Mouse (Mus musculus) limb, embryonic 10.5 days (tissue): ENCODE results near the gene Usp34. TPM values are rescaled to one million over a fixed set of nuclear protein-coding genes. Genes with fewer than 3 reads are reported as not detected.
"Not testable (repeated sequence)": the region's sequence is repeated elsewhere in the genome, so short reads cannot be mapped to it uniquely, and the experiment has no call there.

Source experiments
- DNase-seq: peaks from one replicate; pipeline ENCODE4 v3.0.0-alpha.2; 2017; ENCODE audit warnings: low spot score
- H3K27ac ChIP-seq: fragments of 300-500 bp; sonication (generic); 2 replicates; pipeline ENCODE4 v1.5.1; 2016; ENCODE audit warnings: mild to moderate bottlenecking
- H3K27me3 ChIP-seq: fragments of 300-500 bp; sonication (generic); 2 replicates; pipeline ENCODE4 v1.6.1; 2016; ENCODE audit warnings: low read depth, mild to moderate bottlenecking; ENCODE audit not compliant: poor library complexity, severe bottlenecking
- H3K36me3 ChIP-seq: fragments of 300-500 bp; sonication (generic); 2 replicates; pipeline ENCODE4 v1.6.1; 2016; ENCODE audit warnings: mild to moderate bottlenecking, moderate library complexity
- H3K4me1 ChIP-seq: fragments of 300-500 bp; sonication (generic); 2 replicates; pipeline ENCODE4 v1.6.1; 2016
- H3K4me3 ChIP-seq: fragments of 300-500 bp; sonication (generic); 2 replicates; pipeline ENCODE4 v1.5.1; 2016; ENCODE audit warnings: mild to moderate bottlenecking, moderate library complexity
- H3K9me3 ChIP-seq: fragments of 300-500 bp; sonication (generic); replicated peaks from 2 replicates; pipeline ENCODE4 v1.6.1; 2016; ENCODE audit warnings: mild to moderate bottlenecking
- WGBS: fragments of 180-500 bp; shearing (Covaris S2); methylation state at CpG from one replicate; pipeline ENCODE4 v1.1.7; 2016; 5-methylcytosine and 5-hydroxymethylcytosine counted together
- polyA plus RNA-seq: library from polyadenylated mRNA; unstranded; fragments of >200 nt; fragmentation: Nextera tagmentation; extraction: Ambion mirVana; gene quantifications from 2 replicates; pipeline ENCODE4 v1.2.1, GENCODE M21; 2016

Gene Usp34
- 23.2 and 25.9 TPM in 2 replicates for polyA plus RNA-seq

DNA sequence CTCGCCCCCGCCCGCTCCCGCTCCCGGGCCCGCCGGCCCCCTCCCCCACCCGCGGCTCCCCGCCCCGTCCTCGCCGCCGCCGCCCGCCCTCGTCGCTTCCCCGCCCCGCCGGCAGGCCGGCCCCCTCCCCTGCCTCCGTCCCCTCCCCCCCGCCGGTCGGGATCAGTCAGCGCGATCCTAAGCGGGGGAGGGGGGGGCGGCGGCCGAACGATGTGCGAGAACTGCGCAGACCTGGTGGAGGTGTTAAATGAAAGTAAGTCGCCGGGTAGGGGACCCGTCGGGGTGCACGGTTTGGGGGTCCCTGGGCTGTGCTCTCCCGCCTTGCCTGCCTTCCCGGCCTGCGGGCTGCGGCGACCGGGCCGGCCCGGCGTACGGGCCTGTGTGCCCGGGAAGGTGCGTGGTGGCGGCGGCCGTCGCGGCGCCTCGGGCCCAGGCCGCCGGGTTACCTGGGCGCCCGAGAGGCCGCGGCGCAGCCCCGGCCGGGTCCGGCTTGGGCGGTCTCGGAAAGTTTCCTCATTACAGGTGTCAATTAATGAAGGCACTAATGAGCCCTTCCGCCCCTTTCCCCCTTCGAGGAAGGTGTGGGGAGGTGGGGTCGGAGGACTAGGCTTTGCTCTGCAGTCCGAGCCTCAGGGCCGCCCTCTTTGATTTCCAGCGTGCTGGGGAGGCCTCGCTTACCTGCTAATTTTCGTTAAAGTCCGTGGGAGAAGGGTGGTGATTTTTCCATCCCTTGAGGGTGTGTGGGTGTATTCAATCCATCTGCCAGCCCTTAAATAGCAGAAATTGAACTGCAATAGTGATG is at the start of gene Usp34:
TSS of gene Usp34 (plus strand) at position 132 of the 802 bp plus-strand sequence.
- H3K4me3 ChIP-seq, result peak within 1 kb of the TSS; percentile 87
- under 1% methylated on average over 70 of the region's 80 CpGs for WGBS
- H3K27me3 ChIP-seq, result no peaks in the 10 kb centered on the region
- DNase-seq, result peak; percentile 83
- H3K36me3 ChIP-seq, result peaks cover 17% of the 10 kb centered on the region
- H3K27ac ChIP-seq, result peak within 1 kb of the TSS; percentile 98
- peaks cover 10% of the 10 kb centered on the region for H3K4me1 ChIP-seq
- no peaks in the 10 kb centered on the region for H3K9me3 ChIP-seq

DNA sequence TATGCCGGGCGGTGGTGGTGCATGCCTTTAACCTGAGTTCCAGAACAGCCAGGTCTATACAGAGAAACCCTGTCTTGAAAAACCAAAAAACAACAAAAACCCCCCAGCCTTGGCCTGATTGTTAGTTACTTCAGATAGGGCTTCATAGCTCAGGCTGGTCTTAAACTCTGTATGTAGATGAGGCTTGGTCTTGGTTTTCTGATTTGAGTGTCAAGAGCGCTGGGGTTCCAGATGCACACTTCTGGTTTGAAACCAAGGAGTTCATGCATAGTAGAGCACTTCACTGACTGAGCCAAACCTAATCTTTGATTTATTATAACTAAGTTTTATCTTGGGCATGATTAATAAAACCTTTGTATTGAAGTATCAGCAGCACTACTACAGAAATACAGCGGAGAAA is 47.6 kb upstream of the Usp34 start:
- Histone ChIP-seq H3K4me1 (peaks cover 19% of the 10 kb centered on the region; the same call in 1 of the 2 replicates), H3K27me3 (no peaks in the 10 kb centered on the region), H3K4me3 (peak overlapping the region; percentile 97), H3K9me3 (no peaks in the 10 kb centered on the region), H3K27ac (no peak overlapping the region), H3K36me3 (peaks cover 54% of the 10 kb centered on the region)
- 94% methylated on average over 4 of the region's 4 CpGs for WGBS
- no peak for DNase-seq

DNA sequence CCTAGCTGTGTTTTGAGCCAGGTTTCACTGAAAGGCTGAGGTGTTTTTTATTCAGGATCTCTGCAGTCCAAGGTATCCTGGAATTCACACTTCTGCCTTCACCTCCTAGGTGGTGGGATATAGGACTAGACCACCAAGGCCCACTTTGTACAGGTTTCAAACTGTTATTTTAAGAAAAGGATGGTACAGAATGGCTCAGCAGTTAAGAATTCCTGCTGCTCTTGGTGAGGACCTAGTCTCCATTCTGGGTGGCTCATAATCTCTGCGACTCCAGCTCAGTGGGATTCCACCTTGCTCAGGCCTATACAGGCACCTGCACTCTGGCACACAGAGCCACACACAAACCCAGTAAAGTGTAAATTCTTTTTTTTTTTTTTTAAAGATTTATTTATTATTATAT is 47.2 kb upstream of the Usp34 start:
- WGBS, result 83% methylated on average over 1 of the region's 1 CpGs
- peaks cover 58% of the 10 kb centered on the region for H3K36me3 ChIP-seq

DNA sequence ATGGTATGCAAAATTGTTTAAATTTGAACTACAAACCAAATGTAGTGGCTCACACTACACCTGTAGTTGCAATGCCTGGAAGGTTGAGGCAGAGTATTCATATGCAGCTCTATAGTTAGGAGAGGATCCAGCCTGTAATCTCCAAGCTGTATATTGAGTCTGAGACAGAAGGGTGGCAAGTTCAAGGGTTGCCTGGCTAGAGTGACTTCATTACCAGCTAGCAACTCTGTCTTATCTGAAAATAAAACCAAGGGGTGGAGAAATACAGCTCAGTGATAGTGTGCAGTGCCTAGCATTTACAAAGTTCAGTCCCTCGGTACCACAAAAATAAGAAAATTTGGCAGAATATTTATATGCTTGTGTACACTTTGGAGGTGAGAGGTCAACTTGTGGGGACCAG is 46.5 kb upstream of the Usp34 start:
- 98% methylated on average over 1 of the region's 1 CpGs for whole genome bisulfite sequencing
- Histone ChIP-seq H3K27ac (no peak overlapping the region), H3K4me3 (no peak overlapping the region), H3K4me1 (peaks cover 16% of the 10 kb centered on the region; the same call in 1 of the 2 replicates), H3K36me3 (peaks cover 65% of the 10 kb centered on the region), H3K27me3 (no peaks in the 10 kb centered on the region), H3K9me3 (no peaks in the 10 kb centered on the region)
- no peak for DNase-seq

More for the DNA sequence above, 47.2 kb upstream of the Usp34 start:
- Histone ChIP-seq H3K27me3 (no peaks in the 10 kb centered on the region), H3K9me3 (no peaks in the 10 kb centered on the region), H3K4me3 (no peak overlapping the region), H3K4me1 (peaks cover 18% of the 10 kb centered on the region; the same call in 1 of the 2 replicates), H3K27ac (no peak overlapping the region)
- DNase-seq, result no peak

DNA sequence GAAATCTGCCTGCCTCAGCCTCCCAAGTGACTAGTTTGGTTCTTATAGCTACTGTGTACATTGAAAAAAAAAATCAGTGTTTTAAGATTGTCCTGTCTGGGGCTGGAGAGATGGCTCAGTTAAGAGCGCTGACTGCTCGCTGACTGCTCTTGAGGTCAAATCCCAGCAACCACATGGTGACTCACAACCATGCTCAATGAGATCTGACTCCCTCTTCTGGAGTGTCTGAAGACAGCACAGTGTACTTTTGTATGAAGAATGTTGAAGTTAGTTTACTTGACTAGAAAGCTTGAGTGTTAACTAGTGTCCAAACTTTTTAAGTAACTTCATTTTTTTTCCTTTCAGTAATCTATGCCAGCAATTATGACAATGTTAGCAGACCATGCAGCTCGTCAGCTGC is 45.2 kb upstream of the Usp34 start:
- 92% methylated on average over 3 of the region's 3 CpGs for WGBS
- Histone ChIP-seq H3K27me3 (no peaks in the 10 kb centered on the region), H3K27ac (no peak overlapping the region), H3K4me3 (no peak overlapping the region), H3K9me3 (no peaks in the 10 kb centered on the region), H3K36me3 (peaks cover 78% of the 10 kb centered on the region), H3K4me1 (peaks cover 16% of the 10 kb centered on the region; the same call in 1 of the 2 replicates)
- no peak for DNase-seq

DNA sequence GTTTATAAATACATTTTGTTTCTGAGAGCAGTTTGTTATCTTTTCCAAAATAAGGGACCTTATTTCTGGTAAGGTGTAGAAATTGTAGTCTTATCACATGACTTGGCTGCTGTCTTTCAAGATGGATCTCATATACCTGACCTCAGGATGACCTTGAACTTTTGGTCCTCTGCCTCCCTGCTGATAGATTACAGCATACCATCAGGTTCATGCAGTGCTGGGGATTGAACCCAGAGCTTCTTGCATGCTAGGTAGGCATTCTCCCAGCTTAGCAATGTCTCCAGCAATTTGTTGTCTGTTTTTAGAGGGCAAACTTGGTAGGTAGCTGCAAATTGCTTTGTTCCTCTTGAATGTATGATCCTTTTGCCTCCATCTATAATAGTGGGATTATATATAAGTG is 41.7 kb upstream of the Usp34 start:
- H3K27ac ChIP-seq, result no peak overlapping the region
- peaks cover 94% of the 10 kb centered on the region for H3K36me3 ChIP-seq
- H3K4me3 ChIP-seq, result no peak overlapping the region
- 0 out of 2 replicates have a peak, but pooled peaks cover 6% of the 10 kb centered on the region for H3K4me1 ChIP-seq
- peak; percentile 7 for DNase-seq
- H3K27me3 ChIP-seq, result no peaks in the 10 kb centered on the region
- H3K9me3 ChIP-seq, result no peaks in the 10 kb centered on the region

DNA sequence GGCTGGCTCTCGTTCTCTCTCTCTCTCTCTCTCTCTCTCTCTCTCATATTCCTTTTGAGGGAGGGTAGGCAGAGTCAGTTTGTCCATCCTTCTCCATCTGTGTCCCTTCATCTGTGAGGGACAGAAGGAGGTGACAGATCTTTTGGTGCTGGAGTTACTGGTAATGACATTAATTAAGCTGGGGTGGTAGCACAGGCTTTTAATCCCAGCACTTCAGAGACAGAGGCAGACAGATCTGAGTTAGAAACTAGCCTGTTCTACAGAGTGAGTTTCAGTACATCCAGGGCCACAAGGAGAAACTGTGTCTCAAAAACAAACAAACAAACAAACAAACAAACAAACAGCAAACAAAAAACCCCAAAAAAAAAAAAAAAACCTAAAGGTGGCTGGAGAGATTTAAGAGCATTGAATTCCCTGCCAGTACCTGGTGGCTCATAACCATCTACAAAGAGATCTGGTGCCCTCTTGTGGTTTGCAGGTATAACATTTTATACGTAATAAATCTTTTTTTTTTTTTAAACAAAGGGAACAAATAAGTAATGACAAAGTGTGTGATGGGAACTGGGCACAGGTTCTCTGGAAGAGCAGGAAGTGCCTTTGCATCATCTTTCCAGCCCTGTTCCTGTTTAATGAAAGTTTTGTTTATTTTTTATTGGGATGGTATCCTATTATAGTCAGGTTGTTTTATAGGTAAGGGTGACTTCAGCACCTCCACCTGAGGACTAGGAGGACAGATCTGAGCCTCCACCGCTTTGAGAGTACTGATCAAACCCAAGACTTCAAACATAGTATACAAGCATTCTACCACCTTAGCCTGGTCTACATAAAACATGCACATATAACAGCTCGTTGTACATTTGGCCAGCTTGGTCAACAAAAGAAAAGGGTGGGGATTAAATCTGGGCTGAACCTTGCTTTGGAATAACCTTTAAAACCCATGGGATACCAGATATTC is 34.6 kb upstream of the Usp34 start:
- Histone ChIP-seq H3K27ac (no peak overlapping the region), H3K9me3 (no peaks in the 10 kb centered on the region), H3K27me3 (no peaks in the 10 kb centered on the region), H3K4me3 (no peak overlapping the region), H3K36me3 (peaks cover 96% of the 10 kb centered on the region), H3K4me1 (no peaks in the 10 kb centered on the region)
- peak; percentile 7 for DNase-seq
- WGBS, result 92% methylated on average over 4 of the region's 4 CpGs

DNA sequence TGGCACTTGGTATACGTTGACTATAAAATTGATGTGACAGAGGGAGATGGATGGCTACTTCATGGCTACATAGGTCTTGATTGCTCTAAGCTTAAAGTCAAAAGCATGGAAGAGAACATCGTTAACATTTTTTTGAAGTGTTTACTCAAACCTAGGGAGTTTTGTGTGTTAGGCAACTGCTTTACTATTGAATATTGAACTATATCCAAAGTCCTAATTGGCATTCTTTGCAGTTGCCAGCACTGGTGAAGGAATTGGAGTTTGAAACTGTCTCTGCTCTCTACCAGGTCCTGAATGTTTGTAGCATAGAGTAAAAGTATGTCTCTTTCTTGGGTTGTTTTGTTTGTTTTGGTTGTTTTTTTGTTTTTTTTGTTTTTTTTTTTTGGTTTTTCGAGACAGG is 30.9 kb upstream of the Usp34 start:
- Histone ChIP-seq H3K27ac (no peak overlapping the region), H3K4me1 (no peaks in the 10 kb centered on the region), H3K36me3 (peaks cover 100% of the 10 kb centered on the region), H3K4me3 (no peak overlapping the region), H3K9me3 (no peaks in the 10 kb centered on the region), H3K27me3 (no peaks in the 10 kb centered on the region)
- WGBS, result 90% methylated on average over 3 of the region's 3 CpGs
- DNase-seq, result no peak

DNA sequence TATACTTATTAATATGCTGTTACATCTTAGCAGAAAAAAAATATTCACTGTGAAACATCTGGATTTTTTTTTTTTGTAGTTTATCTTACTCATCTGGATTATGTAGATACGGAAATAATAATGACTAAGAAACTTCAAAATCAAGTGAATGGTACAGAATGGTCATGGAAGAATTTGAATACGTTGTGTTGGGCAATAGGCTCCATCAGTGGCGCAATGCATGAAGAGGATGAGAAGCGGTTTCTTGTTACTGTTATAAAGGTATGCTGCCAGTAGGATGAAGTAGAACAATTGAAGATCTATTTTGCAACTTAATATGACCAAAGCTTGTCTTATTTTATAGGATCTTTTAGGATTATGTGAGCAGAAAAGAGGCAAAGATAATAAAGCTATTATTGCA is 22.2 kb upstream of the Usp34 start:
- H3K27ac ChIP-seq, result no peak overlapping the region
- no peaks in the 10 kb centered on the region for H3K4me1 ChIP-seq
- H3K36me3 ChIP-seq, result peaks cover 99% of the 10 kb centered on the region

DNA sequence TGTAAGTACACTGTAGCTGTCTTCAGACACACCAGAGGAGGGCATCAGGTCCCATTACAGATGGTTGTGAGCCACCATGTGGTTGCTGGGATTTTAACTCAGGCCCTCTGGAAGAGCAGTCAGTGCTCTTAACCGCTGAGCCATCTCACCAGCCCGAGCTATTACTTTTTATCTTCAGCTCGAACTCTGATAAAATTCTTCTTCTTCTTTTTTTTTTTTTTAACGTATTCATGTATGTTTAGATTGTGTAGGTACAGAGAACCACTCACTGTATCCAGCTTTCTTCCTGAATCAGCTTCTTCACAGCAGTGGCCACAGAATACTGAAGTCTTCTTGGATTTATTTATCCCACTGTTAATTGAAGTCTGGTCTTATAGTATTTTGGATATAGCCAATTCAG is 17.8 kb upstream of the Usp34 start:
- not testable (repeated sequence) for H3K27me3 ChIP-seq, H3K9me3 ChIP-seq, H3K4me1 ChIP-seq, H3K4me3 ChIP-seq, DNase-seq, H3K27ac ChIP-seq
- 95% methylated on average over 4 of the region's 4 CpGs for WGBS
- peaks cover 100% of the 10 kb centered on the region for H3K36me3 ChIP-seq

More for the DNA sequence above, 22.2 kb upstream of the Usp34 start:
- Histone ChIP-seq H3K9me3 (no peaks in the 10 kb centered on the region), H3K4me3 (no peak overlapping the region), H3K27me3 (no peaks in the 10 kb centered on the region)
- 96% methylated on average over 4 of the region's 4 CpGs for WGBS
- no peak for DNase-seq

DNA sequence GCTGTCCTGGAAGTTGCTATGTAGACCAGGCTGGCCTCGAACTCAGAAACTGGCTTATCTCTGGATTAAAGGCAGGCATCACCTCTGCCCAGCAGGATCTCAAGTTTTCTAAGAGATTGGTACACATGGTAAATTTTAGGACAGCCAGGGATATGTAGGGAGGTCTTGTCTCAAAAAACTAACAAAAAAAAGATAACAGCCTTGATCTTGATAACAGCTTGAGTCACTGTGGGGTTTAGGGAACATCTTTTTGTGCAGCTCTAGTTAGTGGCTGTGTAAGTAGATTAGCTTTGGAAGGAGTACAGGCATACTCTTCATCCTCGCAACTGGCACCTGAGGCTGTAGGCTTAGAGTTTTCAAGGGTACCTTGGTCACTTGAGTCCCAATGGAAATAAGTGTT is 9.3 kb upstream of the Usp34 start:
- Histone ChIP-seq H3K4me1 (no peaks in the 10 kb centered on the region), H3K36me3 (peaks cover 75% of the 10 kb centered on the region), H3K9me3 (no peaks in the 10 kb centered on the region), H3K27me3 (no peaks in the 10 kb centered on the region), H3K4me3 (no peak overlapping the region), H3K27ac (no peak overlapping the region)
- no peak for DNase-seq
- WGBS, result 97% methylated on average over 2 of the region's 2 CpGs

DNA sequence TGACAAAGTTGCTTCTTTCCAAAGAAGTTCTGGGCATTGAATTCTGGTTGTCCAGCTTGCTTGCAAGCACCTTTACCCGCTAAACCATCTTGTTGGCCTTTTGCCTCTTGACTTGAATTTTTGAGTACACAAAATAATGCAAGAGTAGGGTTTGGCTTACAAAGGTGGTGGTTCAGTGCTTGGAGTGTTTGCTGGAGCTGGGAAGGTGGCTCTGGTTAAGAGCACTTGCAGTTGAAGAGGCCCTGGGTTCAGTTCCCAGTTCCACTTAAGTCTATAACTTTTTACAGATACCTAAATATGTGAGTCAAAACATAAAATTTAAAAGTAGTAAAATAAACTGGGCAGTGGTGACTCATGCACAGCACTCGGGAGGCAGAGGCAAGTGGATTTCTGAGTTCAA is 8.4 kb upstream of the Usp34 start:
- DNase-seq, result no peak
- 97% methylated on average over 2 of the region's 2 CpGs for WGBS
- Histone ChIP-seq H3K4me3 (no peak overlapping the region), H3K4me1 (no peaks in the 10 kb centered on the region), H3K9me3 (no peaks in the 10 kb centered on the region), H3K36me3 (peaks cover 66% of the 10 kb centered on the region), H3K27ac (no peak overlapping the region), H3K27me3 (no peaks in the 10 kb centered on the region)

DNA sequence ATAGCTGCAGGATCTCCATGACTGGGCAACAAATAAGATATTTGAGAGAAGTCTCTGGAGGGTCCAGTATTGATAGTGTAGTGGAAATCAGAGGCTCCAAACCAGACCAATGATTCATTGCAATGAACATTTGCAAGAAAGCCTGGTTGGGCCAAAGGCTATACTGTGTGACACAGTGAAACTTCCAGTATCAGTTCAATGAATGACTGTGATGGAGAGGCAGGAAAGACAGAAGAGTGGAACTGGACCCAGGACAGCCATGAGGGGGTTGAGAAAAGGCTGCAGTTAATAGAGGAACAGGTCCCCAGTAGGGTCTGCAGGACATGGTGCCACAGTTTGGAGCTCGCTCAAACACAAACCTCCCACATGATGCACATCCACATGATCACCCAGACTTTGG is 6.8 kb upstream of the Usp34 start:
- Histone ChIP-seq H3K4me1 (no peaks in the 10 kb centered on the region), H3K4me3 (no peak overlapping the region), H3K9me3 (no peaks in the 10 kb centered on the region), H3K27ac (no peak overlapping the region), H3K36me3 (peaks cover 50% of the 10 kb centered on the region), H3K27me3 (no peaks in the 10 kb centered on the region)
- DNase-seq, result no peak
- WGBS, result 88% methylated on average over 1 of the region's 1 CpGs
